Mouse (Mus musculus) CH12.LX (cell line): ENCODE results near the gene Rab11fip3. TPM values are rescaled to one million over a fixed set of nuclear protein-coding genes. Genes with fewer than 3 reads are reported as not detected.

Experiments
- DNase-seq: peaks from one replicate; pipeline ENCODE4 v3.0.0-alpha.2; 2013; ENCODE audit errors: extremely low read depth
- H3K27ac ChIP-seq: 2 replicates; pipeline ENCODE4 v1.5.1; 2012; ENCODE audit warnings: low read depth, mild to moderate bottlenecking, control low read depth, moderate library complexity; ENCODE audit not compliant: insufficient read depth
- H3K27me3 ChIP-seq: replicated peaks from 2 replicates; pipeline ENCODE3; 2012; ENCODE audit warnings: inconsistent platforms
- H3K36me3 ChIP-seq, 2 experiments: replicated peaks in 1 of 2; 2 replicates each; pipeline versions ENCODE3 to v1.6.1; 2012; ENCODE audit warnings: inconsistent platforms in 1 of 2, low read length in 1 of 2, mild to moderate bottlenecking in 1 of 2, mixed read lengths in 1 of 2, moderate library complexity in 1 of 2; ENCODE audit not compliant: control insufficient read depth in 1 of 2, insufficient read depth in 1 of 2
- H3K4me1 ChIP-seq, 2 experiments: 2 replicates each; pipeline ENCODE4 v1.6.1; 2012; ENCODE audit warnings: inconsistent platforms in 1 of 2, moderate library complexity in 1 of 2; ENCODE audit not compliant: insufficient read depth in 2 of 2, control insufficient read depth in 1 of 2
- H3K4me2 ChIP-seq: 2 replicates; pipeline ENCODE4 v1.6.1; 2012; ENCODE audit warnings: low read depth, mild to moderate bottlenecking, control low read depth; ENCODE audit not compliant: poor library complexity, insufficient read depth, severe bottlenecking
- H3K4me3 ChIP-seq, 3 experiments: fragments of 150-350 bp in 1 of 3; sonication (generic) in 1 of 3; replicated peaks in 1 of 3; 2 replicates each; pipeline versions ENCODE3 to v1.5.1; 2011 to 2012; ENCODE audit warnings: low read depth in 2 of 3, low read length in 2 of 3, mild to moderate bottlenecking in 2 of 3, moderate library complexity in 2 of 3, control low read depth in 1 of 3, improper control_type of control experiment in 1 of 3, inconsistent platforms in 1 of 3, mixed read lengths in 1 of 3; ENCODE audit not compliant: poor library complexity in 1 of 3
- H3K79me2 ChIP-seq: replicated peaks from 2 replicates; pipeline ENCODE4 v1.6.1; 2012; ENCODE audit warnings: mild to moderate bottlenecking, moderate library complexity; ENCODE audit not compliant: control insufficient read depth, poor library complexity, insufficient read depth, severe bottlenecking; ENCODE audit errors: extremely low read depth
- H3K9ac ChIP-seq: 2 replicates; pipeline ENCODE4 v1.6.1; 2012; ENCODE audit warnings: low read depth, mild to moderate bottlenecking, control low read depth, moderate library complexity; ENCODE audit not compliant: insufficient read depth
- H3K9me3 ChIP-seq: replicated peaks from 2 replicates; pipeline ENCODE3; 2012; ENCODE audit warnings: low read length, inconsistent platforms, mixed read lengths
- BHLHE40 ChIP-seq: IDR thresholded peaks from 2 replicates; pipeline ENCODE4 v1.6.1; 2011; ENCODE audit warnings: mild to moderate bottlenecking, low read depth, low read length, improper control_type of control experiment
- CHD1 ChIP-seq: IDR thresholded peaks from 2 replicates; pipeline ENCODE4 v1.6.1; 2012; ENCODE audit warnings: low read depth, low read length, improper control_type of control experiment, inconsistent platforms
- CHD2 ChIP-seq: IDR thresholded peaks from 2 replicates; pipeline ENCODE4 v1.6.1; 2011; ENCODE audit warnings: low read length, improper control_type of control experiment
- CTCF ChIP-seq, 2 experiments: IDR thresholded peaks in 1 of 2; conservative IDR thresholded peaks in 1 of 2; 2 replicates each; pipeline ENCODE4 v1.5.1; 2011 to 2012; ENCODE audit warnings: low read depth in 2 of 2, low read length in 2 of 2, improper control_type of control experiment in 1 of 2, inconsistent platforms in 1 of 2, mild to moderate bottlenecking in 1 of 2, moderate library complexity in 1 of 2
- E2F4 ChIP-seq: IDR thresholded peaks from 2 replicates; pipeline ENCODE4 v1.6.1; 2011; ENCODE audit warnings: low read depth, low read length, improper control_type of control experiment; ENCODE audit not compliant: insufficient replicate concordance
- ELF1 ChIP-seq: IDR thresholded peaks from 2 replicates; pipeline ENCODE4 v1.6.1; 2014; ENCODE audit warnings: low read depth, mild to moderate bottlenecking, inconsistent platforms, low read length, improper control_type of control experiment
- ETS1 ChIP-seq: conservative IDR thresholded peaks from 2 replicates; pipeline ENCODE4 v1.6.1; 2012; ENCODE audit warnings: low read depth, mild to moderate bottlenecking, inconsistent platforms, low read length, improper control_type of control experiment, moderate library complexity
- GABPA ChIP-seq: IDR thresholded peaks from 2 replicates; pipeline ENCODE4 v1.6.1; 2012; ENCODE audit warnings: low read depth, low read length, improper control_type of control experiment, inconsistent platforms; ENCODE audit not compliant: insufficient replicate concordance
- HCFC1 ChIP-seq: IDR thresholded peaks from 2 replicates; pipeline ENCODE4 v1.6.1; 2012; ENCODE audit warnings: low read depth, mild to moderate bottlenecking, inconsistent platforms, low read length, improper control_type of control experiment
- IRF4 ChIP-seq: IDR thresholded peaks from 2 replicates; pipeline ENCODE4 v1.6.1; 2014; ENCODE audit warnings: low read depth, mild to moderate bottlenecking, inconsistent platforms, low read length, improper control_type of control experiment
- JUND ChIP-seq: conservative IDR thresholded peaks from 2 replicates; pipeline ENCODE4 v1.6.1; 2011; ENCODE audit warnings: low read depth, low read length, improper control_type of control experiment
- KAT2A ChIP-seq: IDR thresholded peaks from 2 replicates; pipeline ENCODE4 v1.6.1; 2012; ENCODE audit warnings: low read length, improper control_type of control experiment, inconsistent platforms; ENCODE audit not compliant: insufficient replicate concordance
- MAFK ChIP-seq: IDR thresholded peaks from 2 replicates; pipeline ENCODE4 v1.6.1; 2011; ENCODE audit warnings: low read length, improper control_type of control experiment; ENCODE audit not compliant: insufficient replicate concordance
- MAZ ChIP-seq: IDR thresholded peaks from 2 replicates; pipeline ENCODE4 v1.6.1; 2012; ENCODE audit warnings: low read depth, mild to moderate bottlenecking, inconsistent platforms, low read length, improper control_type of control experiment, moderate library complexity
- MEF2A ChIP-seq: IDR thresholded peaks from 2 replicates; pipeline ENCODE4 v1.6.1; 2014; ENCODE audit warnings: low read depth, mild to moderate bottlenecking, inconsistent platforms, low read length, improper control_type of control experiment, borderline replicate concordance
- MXI1 ChIP-seq: IDR thresholded peaks from 2 replicates; pipeline ENCODE4 v1.6.1; 2011; ENCODE audit warnings: mild to moderate bottlenecking, low read depth, low read length, improper control_type of control experiment
- MYC ChIP-seq: IDR thresholded peaks from 2 replicates; pipeline ENCODE4 v1.6.1; 2011; ENCODE audit warnings: low read depth, mild to moderate bottlenecking, improper control_type of control experiment, low read length
- NRF1 ChIP-seq: IDR thresholded peaks from 2 replicates; pipeline ENCODE4 v1.6.1; 2014; ENCODE audit warnings: low read depth, mild to moderate bottlenecking, inconsistent platforms, low read length, improper control_type of control experiment, moderate library complexity
- TCF12 ChIP-seq: IDR thresholded peaks from 2 replicates; pipeline ENCODE4 v1.6.1; 2014; ENCODE audit warnings: low read depth, mild to moderate bottlenecking, inconsistent platforms, low read length, improper control_type of control experiment
- UBTF ChIP-seq: IDR thresholded peaks from 2 replicates; pipeline ENCODE4 v1.6.1; 2012; ENCODE audit warnings: low read depth, mild to moderate bottlenecking, inconsistent platforms, low read length, improper control_type of control experiment, moderate library complexity
- USF1 ChIP-seq: IDR thresholded peaks from 2 replicates; pipeline ENCODE4 v1.6.1; 2014; ENCODE audit warnings: low read depth, mild to moderate bottlenecking, inconsistent platforms, low read length, improper control_type of control experiment
- USF2 ChIP-seq: conservative IDR thresholded peaks from 2 replicates; pipeline ENCODE4 v1.6.1; 2011; ENCODE audit warnings: low read depth, low read length, improper control_type of control experiment
- ZC3H11A ChIP-seq: IDR thresholded peaks from 2 replicates; pipeline ENCODE4 v1.6.1; 2012; ENCODE audit warnings: low read depth, mild to moderate bottlenecking, inconsistent platforms, low read length, improper control_type of control experiment
- ZNF384 ChIP-seq: IDR thresholded peaks from 2 replicates; pipeline ENCODE4 v1.6.1; 2012; ENCODE audit warnings: low read depth, low read length, improper control_type of control experiment, inconsistent platforms
- dilution Hi-C: fragments of 300-500 bp; cut with MboI; formaldehyde crosslinking; loops from 2 replicates; pipeline ENCODE4 v1.14.3; 2020; ENCODE audit warnings: low sequenced_read_pairs; ENCODE audit not compliant: extremely low pct_unique_long_range_greater_than_20kb, extremely low pct_ligation_motif_present
- in situ Hi-C: fragments of 300-500 bp; cut with MboI; formaldehyde crosslinking; loops from 3 replicates; pipeline ENCODE4 v1.14.3; 2019; ENCODE audit warnings: low sequenced_read_pairs, low pct_ligation_motif_present, low pct_unique_long_range_greater_than_20kb, mixed read lengths
- polyA plus RNA-seq: library from polyadenylated mRNA; unstranded; fragments of >175 nt; gene quantifications from 2 replicates; pipeline ENCODE4 v1.2.1, GENCODE M21; 2012; ENCODE audit warnings: low read depth; ENCODE audit not compliant: insufficient read length
- total RNA-seq, 2 experiments: library from RNA; depleted of rRNA; stranded (reverse); fragments of 300-350 nt in 1 of 2; fragments of >200 nt in 1 of 2; gene quantifications; 2 replicates each; pipeline ENCODE4 v1.2.3; 2012 to 2014

The Rab11fip3 gene
- total and polyA plus RNA-seq, 3 experiments = 3.5 to 7.6 (median 4.6) TPM

GRCm38 (mm10) chr17:25992274-25992673, 77.1 kb downstream of the Rab11fip3 start:
- Histone ChIP-seq H3K9ac (no peak overlapping the region), H3K4me2 (no peak overlapping the region), H3K36me3 (peaks cover 33 to 68% of the 10 kb centered on the region in 2 experiments), H3K27me3 (no peaks in the 10 kb centered on the region), H3K79me2 (no peaks in the 10 kb centered on the region), H3K9me3 (no peaks in the 10 kb centered on the region), H3K4me3 (no peak overlapping the region), H3K4me1 (peaks cover 0 to 16% of the 10 kb centered on the region in 2 experiments; a peak in 2 of 4 replicates), H3K27ac (no peak overlapping the region)
- TF ChIP-seq IRF4 = no peak
- TF ChIP-seq MAZ = no peak
- TF ChIP-seq MXI1 = no peak
- no peak for TF ChIP-seq UBTF
- no peak for TF ChIP-seq MYC
- TF ChIP-seq MAFK = no peak
- TF ChIP-seq ZNF384 = no peak
- TF ChIP-seq MEF2A = no peak
- TF ChIP-seq USF1 = no peak
- no peak for TF ChIP-seq JUND
- TF ChIP-seq CHD2 = no peak
- dilution Hi-C loops (no loop called here), in situ Hi-C loops (no loop called here)
- DNase-seq = no peak

GRCm38 (mm10) chr17:25990331-25990730, 79.0 kb downstream of the Rab11fip3 start:
- in situ Hi-C loops = no loop called here
- H3K9me3 ChIP-seq = no peaks in the 10 kb centered on the region
- no peak overlapping the region for H3K4me3 ChIP-seq
- TF ChIP-seq ELF1 (no peak), GABPA (no peak), CTCF (conservative IDR thresholded peaks at IDR 0.05 in 1 of 2, IDR thresholded peaks at IDR 0.05 in 1 of 2; ENCODE audit: low read depth in 2 of 2, low read length in 2 of 2) (no peak), HCFC1 (no peak), MAFK (no peak), CHD1 (no peak), USF2 (no peak), ZC3H11A (no peak), USF1 (no peak), BHLHE40 (no peak), JUND (no peak), ETS1 (no peak), MYC (no peak), TCF12 (no peak), KAT2A (no peak), NRF1 (no peak), E2F4 (no peak)
- DNase-seq = no peak
- no peak overlapping the region for H3K27ac ChIP-seq
- no peak overlapping the region for H3K9ac ChIP-seq
- dilution Hi-C loops = no loop called here
- H3K27me3 ChIP-seq = no peaks in the 10 kb centered on the region
- H3K36me3 ChIP-seq = peaks cover 33 to 65% of the 10 kb centered on the region in 2 experiments
- H3K4me1 ChIP-seq = peaks cover 2 to 19% of the 10 kb centered on the region in 2 experiments; a peak in 3 of 4 replicates
- no peaks in the 10 kb centered on the region for H3K79me2 ChIP-seq
- no peak overlapping the region for H3K4me2 ChIP-seq
